Mouse (Mus musculus) G1E (cell line): Measurements from ENCODE around the gene Itga10.

ENCODE experiments used
- CTCF ChIP-seq: IDR thresholded peaks from 2 replicates; pipeline ENCODE4 v1.5.1; 2012; ENCODE audit warnings: low read depth, low read length, inconsistent platforms, mixed read lengths
- GATA1 ChIP-seq: IDR thresholded peaks from 2 replicates; pipeline ENCODE4 v1.6.1; 2012; ENCODE audit warnings: borderline replicate concordance, low read length, inconsistent platforms, mixed read lengths
- POLR2AphosphoS5 ChIP-seq: IDR thresholded peaks from 2 replicates; pipeline ENCODE4 v1.6.1; 2012; ENCODE audit warnings: low read depth, low read length, inconsistent platforms; ENCODE audit not compliant: insufficient replicate concordance
- TAL1 ChIP-seq: conservative IDR thresholded peaks from 2 replicates; pipeline ENCODE4 v1.6.1; 2012; ENCODE audit warnings: low read depth, low read length, inconsistent platforms, mixed read lengths

DNA sequence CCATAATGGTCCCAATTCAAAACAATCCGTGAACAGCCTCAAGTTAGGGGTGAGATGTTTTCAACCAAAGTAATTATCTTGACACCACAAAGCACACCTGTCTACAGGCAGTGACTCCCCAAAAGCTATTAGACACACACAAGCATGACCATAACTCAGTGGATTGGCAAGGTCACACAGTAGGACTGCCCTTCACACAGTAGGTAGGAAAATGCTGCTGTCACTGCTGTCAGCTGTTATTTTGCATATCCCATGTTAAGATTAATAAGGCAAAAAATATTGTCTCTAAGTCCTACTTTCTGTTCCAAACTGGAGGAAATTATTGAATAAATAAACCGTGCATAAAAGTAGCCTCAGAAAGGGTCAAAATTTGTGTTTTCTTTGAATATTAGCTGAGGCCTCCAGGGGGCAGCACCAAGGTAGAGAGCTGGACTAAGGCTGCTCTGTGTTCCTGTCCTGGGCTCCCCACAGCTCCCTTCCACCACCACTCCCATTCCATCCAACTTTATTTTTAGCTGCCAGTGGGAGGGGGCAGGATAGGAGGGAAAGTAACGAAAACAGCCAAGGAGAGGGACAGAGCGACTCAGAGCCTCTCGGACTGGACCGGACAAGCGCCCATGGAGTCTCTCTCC is at the start of gene Itga10:
- TF ChIP-seq GATA1 (no peak), CTCF (peak; percentile 22; the same call in 1 of the 2 replicates), TAL1 (no peak), POLR2AphosphoS5 (no peak)
